Mouse (Mus musculus): ENCODE data around the gene Prkacb. TPM values are rescaled to one million over a fixed set of nuclear protein-coding genes. Genes with fewer than 3 reads are reported as not detected.

The Prkacb gene
- total and polyA plus RNA-seq, 2 experiments from 2014 or later = 180 to 235 TPM

DNA sequence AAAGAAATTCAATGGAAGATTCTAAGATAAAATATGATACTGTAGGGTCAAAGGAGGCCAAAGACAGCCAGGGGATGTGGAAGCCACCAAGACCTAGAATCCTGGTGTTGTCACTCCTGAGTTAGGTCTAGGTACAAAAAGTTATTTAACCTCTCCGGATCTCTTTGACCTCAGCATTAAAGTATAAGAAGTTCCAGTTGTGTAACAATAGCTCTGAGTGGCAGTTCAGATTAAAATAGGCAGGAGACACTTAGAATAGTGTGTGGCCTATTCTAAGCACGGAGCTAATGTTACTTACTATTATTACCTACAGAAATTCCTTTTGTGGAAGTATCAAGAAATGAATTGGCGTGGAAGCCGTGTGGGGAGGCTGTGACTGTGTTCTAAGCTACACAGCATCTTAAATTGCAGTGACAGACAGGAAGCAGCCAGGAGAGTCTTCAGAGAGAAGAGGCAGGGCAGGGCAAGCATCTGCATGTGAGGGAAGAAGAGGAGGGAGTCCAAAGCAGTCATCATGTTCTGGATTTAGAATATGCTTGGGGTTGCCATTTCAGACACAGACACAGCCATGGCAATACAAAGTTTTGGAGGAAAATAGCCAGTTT is 125.6 kb downstream of the Prkacb start:
- TF ChIP-seq CTCF (IDR thresholded peaks at IDR 0.05; ENCODE audit: low read depth) = no peak
- Histone ChIP-seq H3K4me2 (ENCODE audit: low read depth, low read length) (no peak overlapping the region), H3K27me3 (ENCODE audit: insufficient read depth, low read length) (no peaks in the 10 kb centered on the region), H3K9me3 (ENCODE audit: low read length) (no peaks in the 10 kb centered on the region), H3K9ac (replicated peaks; ENCODE audit: low read length) (no peak overlapping the region), H3K27ac (no peak overlapping the region), H3K4me1 (ENCODE audit: insufficient read depth, low read length) (no peaks in the 10 kb centered on the region; the same call in 1 of the 2 replicates), H3K36me3 (ENCODE audit: insufficient read depth, low read length) (no peaks in the 10 kb centered on the region), H3K4me3 (ENCODE audit: low read length) (no peak overlapping the region)
- 76% methylated on average over 4 of the region's 4 CpGs for WGBS
- ATAC-seq (no peak), DNase-seq (ENCODE audit: low spot score) (no peak)

- H3K4me3 ChIP-seq (ENCODE audit: low read length) = no peak overlapping the region
- no peak overlapping the region for H3K4me2 ChIP-seq (ENCODE audit: low read depth, low read length)
- no peaks in the 10 kb centered on the region for H3K27me3 ChIP-seq (ENCODE audit: insufficient read depth, low read length)
- no peak overlapping the region for H3K27ac ChIP-seq
- DNase-seq (ENCODE audit: low spot score) (no peak), ATAC-seq (no peak)
- no peak overlapping the region for H3K9ac ChIP-seq (replicated peaks; ENCODE audit: low read length)
- no peaks in the 10 kb centered on the region; the same call in 1 of the 2 replicates for H3K4me1 ChIP-seq (ENCODE audit: insufficient read depth, low read length)
- 91% methylated on average over 8 of the region's 8 CpGs for WGBS
- TF ChIP-seq CTCF (IDR thresholded peaks at IDR 0.05; ENCODE audit: low read depth) = no peak
- no peaks in the 10 kb centered on the region for H3K36me3 ChIP-seq (ENCODE audit: insufficient read depth, low read length)
- H3K9me3 ChIP-seq (ENCODE audit: low read length) = no peaks in the 10 kb centered on the region
Measured at GRCm38 (mm10) chr3:146686428-146686827, 126.4 kb downstream of the Prkacb start.

GRCm38 (mm10) chr3:146684811-146685675 is 127.7 kb downstream of the Prkacb start, which contains the start of gene Samd13:
TSS of gene Samd13 (minus strand) at chr3:146685592.
- peak within 1 kb of the TSS; percentile 93 for H3K4me2 ChIP-seq (ENCODE audit: low read depth, low read length)
- TF ChIP-seq CTCF (IDR thresholded peaks at IDR 0.05; ENCODE audit: low read depth) = no peak
- peak; percentile 84 for DNase-seq (ENCODE audit: low spot score)
- peak within 1 kb of the TSS; percentile 44 for H3K4me3 ChIP-seq (ENCODE audit: low read length)
- H3K27ac ChIP-seq = no peak within 1 kb of the TSS
- no peaks in the 10 kb centered on the region for H3K9me3 ChIP-seq (ENCODE audit: low read length)
- peak within 1 kb of the TSS; percentile 33; the same call in 1 of the 2 replicates for H3K9ac ChIP-seq (replicated peaks; ENCODE audit: low read length)
- peak; percentile 93 for ATAC-seq
- WGBS = 3% methylated on average over 50 of the region's 50 CpGs
- H3K4me1 ChIP-seq (ENCODE audit: insufficient read depth, low read length) = no peaks in the 10 kb centered on the region; the same call in 1 of the 2 replicates
- H3K36me3 ChIP-seq (ENCODE audit: insufficient read depth, low read length) = no peaks in the 10 kb centered on the region
- H3K27me3 ChIP-seq (ENCODE audit: insufficient read depth, low read length) = no peaks in the 10 kb centered on the region

DNA sequence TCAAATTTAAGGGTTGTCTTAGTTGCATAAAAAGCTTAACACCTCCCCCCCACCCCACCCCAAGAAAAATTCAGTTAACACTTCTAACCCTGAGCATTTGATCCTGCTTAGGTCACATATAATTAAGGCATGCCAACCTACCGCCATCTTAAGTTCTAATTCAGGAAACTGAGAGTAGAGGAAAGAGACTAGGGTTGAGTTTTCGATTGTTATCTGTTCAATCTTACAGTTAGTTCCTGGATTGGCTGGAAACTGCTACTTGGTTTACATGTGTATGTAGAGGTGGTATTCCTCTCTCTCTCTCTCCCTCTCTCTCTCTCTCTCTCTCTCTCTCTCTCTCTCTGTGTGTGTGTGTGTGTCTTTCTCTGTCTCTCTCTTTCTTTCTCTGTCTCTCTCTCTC is 129.7 kb downstream of the Prkacb start:
- DNase-seq (ENCODE audit: low spot score) = no peak
- no peak for TF ChIP-seq CTCF (IDR thresholded peaks at IDR 0.05; ENCODE audit: low read depth)
- no peak for ATAC-seq
- no peaks in the 10 kb centered on the region for H3K9me3 ChIP-seq (ENCODE audit: low read length)
- no peaks in the 10 kb centered on the region for H3K36me3 ChIP-seq (ENCODE audit: insufficient read depth, low read length)
- H3K4me3 ChIP-seq (ENCODE audit: low read length) = no peak overlapping the region
- H3K27ac ChIP-seq = no peak overlapping the region
- WGBS = 87% methylated on average over 2 of the region's 2 CpGs
- no peaks in the 10 kb centered on the region for H3K27me3 ChIP-seq (ENCODE audit: insufficient read depth, low read length)
- no peak overlapping the region for H3K9ac ChIP-seq (replicated peaks; ENCODE audit: low read length)
- no peak overlapping the region for H3K4me2 ChIP-seq (ENCODE audit: low read depth, low read length)
- no peaks in the 10 kb centered on the region; the same call in 1 of the 2 replicates for H3K4me1 ChIP-seq (ENCODE audit: insufficient read depth, low read length)

DNA sequence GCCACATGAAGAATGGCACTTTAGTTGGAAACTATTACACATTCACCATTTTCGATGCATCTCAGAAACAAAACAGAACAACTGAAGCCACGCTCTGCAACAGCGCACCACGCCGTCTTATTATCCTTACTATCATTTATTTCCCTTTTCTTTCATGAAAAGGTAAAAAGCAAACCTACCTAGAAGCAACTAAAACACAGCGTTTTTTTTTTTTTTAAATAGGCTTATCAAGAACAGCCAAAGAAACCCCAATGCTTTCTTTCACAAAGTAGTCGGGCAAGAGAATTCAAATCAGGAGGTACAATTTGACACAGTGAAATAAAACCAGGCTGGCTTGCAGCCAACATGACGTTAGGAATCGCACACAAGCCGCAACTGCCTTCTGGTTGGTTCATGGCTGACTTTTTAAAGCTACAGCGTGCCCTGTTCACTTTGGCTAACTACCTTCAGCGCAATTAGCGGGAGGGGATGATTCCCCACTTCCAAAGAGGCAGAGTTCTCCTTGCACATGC is 130.6 kb downstream of the Prkacb start:
- WGBS = 33% methylated on average over 13 of the region's 13 CpGs
- Histone ChIP-seq H3K4me2 (ENCODE audit: low read depth, low read length) (peak overlapping the region; percentile 53), H3K4me3 (ENCODE audit: low read length) (peak overlapping the region; percentile 29), H3K27me3 (ENCODE audit: insufficient read depth, low read length) (no peaks in the 10 kb centered on the region), H3K4me1 (ENCODE audit: insufficient read depth, low read length) (no peaks in the 10 kb centered on the region; the same call in 1 of the 2 replicates), H3K27ac (peak overlapping the region; percentile 41; the same call in 1 of the 2 replicates), H3K9ac (replicated peaks; ENCODE audit: low read length) (peak overlapping the region; percentile 24; the same call in 1 of the 2 replicates), H3K9me3 (ENCODE audit: low read length) (no peaks in the 10 kb centered on the region), H3K36me3 (ENCODE audit: insufficient read depth, low read length) (no peaks in the 10 kb centered on the region)
- TF ChIP-seq CTCF (IDR thresholded peaks at IDR 0.05; ENCODE audit: low read depth) = no peak
- DNase-seq (ENCODE audit: low spot score) (peak; percentile 83), ATAC-seq (no peak)

- Histone ChIP-seq H3K27ac (no peak overlapping the region), H3K4me1 (ENCODE audit: insufficient read depth, low read length) (no peaks in the 10 kb centered on the region; the same call in 1 of the 2 replicates), H3K9ac (replicated peaks; ENCODE audit: low read length) (no peak overlapping the region; the same call in 1 of the 2 replicates), H3K36me3 (ENCODE audit: insufficient read depth, low read length) (no peaks in the 10 kb centered on the region), H3K27me3 (ENCODE audit: insufficient read depth, low read length) (no peaks in the 10 kb centered on the region), H3K9me3 (ENCODE audit: low read length) (no peaks in the 10 kb centered on the region), H3K4me3 (ENCODE audit: low read length) (peak overlapping the region; percentile 29), H3K4me2 (ENCODE audit: low read depth, low read length) (peak overlapping the region; percentile 53)
- DNase-seq (ENCODE audit: low spot score) (no peak), ATAC-seq (no peak)
- TF ChIP-seq CTCF (IDR thresholded peaks at IDR 0.05; ENCODE audit: low read depth) = no peak
- WGBS = 55% methylated on average over 8 of the region's 8 CpGs
Measured at GRCm38 (mm10) chr3:146681696-146682095, 131.1 kb downstream of the Prkacb start.

Measured in hindbrain, postnatal 0 days (tissue).